ENCODE assay signal across 10 mouse cellular contexts in the genomic region with DNA sequence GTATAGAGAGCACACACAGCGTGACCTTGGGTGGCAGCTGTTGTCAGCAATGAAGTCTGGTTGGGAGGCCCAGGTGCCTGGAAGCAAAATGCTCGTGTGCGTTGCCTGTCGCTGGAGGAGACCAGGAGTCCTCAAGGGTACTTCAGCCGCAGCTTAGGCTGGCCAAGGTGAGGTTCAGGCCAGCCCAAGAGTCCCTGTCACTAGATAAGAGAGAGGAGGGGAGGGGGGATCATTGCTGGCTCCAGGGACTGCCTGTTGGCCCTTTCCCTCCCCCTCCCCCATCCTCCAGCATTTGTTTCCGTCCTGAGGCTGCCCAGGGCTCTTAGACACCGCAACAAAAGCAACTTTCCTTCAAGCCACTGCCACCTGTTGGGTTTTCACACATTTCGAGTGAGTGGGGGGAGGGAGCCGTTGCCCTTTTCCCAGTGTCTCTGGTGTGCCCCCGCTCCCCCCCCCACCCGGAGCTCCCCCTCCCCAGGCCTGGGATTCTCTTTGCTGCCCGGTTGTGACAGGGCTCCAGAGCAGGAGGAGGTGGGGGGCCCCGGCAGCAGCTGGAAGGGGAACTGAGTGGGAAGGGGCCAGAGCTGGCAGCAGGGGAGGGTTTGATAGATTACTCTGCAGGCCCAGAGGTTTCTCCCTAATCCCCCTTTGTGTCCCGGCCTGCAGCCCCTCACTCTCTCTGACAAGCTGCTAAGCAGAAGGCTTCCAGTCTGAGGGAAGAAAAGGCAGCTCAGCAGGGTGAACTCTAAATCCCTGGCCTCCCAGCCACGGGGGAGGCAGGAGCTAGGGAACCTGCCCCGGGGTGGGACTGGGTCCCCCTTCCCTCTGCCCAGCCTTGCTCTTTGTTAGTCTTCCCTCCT. TPM values are rescaled to one million over a fixed set of nuclear protein-coding genes. Genes with fewer than 3 reads are reported as not detected.
DNase-seq lines count a peak whose midpoint lies in the region; ATAC-seq and TF ChIP-seq lines count a peak whose summit lies in the region.
"Had no signal": no experiment of that assay in that cellular context is flagged by ENCODE, and none has a peak within 500 bp of the region (broad histone marks: within the 10 kb centered on the region; RNA-seq: fewer than 3 reads in every experiment).

No protein-coding gene starts in this region.

- H3K9me3 ChIP-seq in lung, embryonic 16.5 days (ENCODE audit: control insufficient read depth, low read length), result no peaks in the 10 kb centered on the region
- H3K9me3 ChIP-seq in forebrain, embryonic 11.5 days (ENCODE audit: control insufficient read depth, low read length), result no peaks in the 10 kb centered on the region
- no peaks in the 10 kb centered on the region for H3K9me3 ChIP-seq in liver, embryonic 12.5 days (replicated peaks)
- H3K9me3 ChIP-seq in stomach, postnatal 0 days (ENCODE audit: control insufficient read depth, low read length), result no peaks in the 10 kb centered on the region
- H3K9me3 ChIP-seq: stomach, embryonic 15.5 days had no signal

- H3K4me2 ChIP-seq in lung, embryonic 16.5 days (ENCODE audit: low read depth, low read length), result no peak overlapping the region; the same call in 1 of the 2 replicates
- H3K4me2 ChIP-seq in forebrain, embryonic 11.5 days (ENCODE audit: low read depth, low read length, severe bottlenecking), result peak overlapping the region; percentile 40
- peak overlapping the region; percentile 45 for H3K4me2 ChIP-seq in liver, embryonic 12.5 days
- no peak overlapping the region for H3K4me2 ChIP-seq in stomach, postnatal 0 days (replicated peaks; ENCODE audit: low read depth)
- H3K4me2 ChIP-seq: stomach, embryonic 15.5 days had no signal

- 16% methylated on average over 16 of the region's 16 CpGs for WGBS in lung, embryonic 16.5 days
- WGBS in forebrain, embryonic 11.5 days, result under 1% methylated on average over 16 of the region's 16 CpGs
- WGBS in liver, embryonic 12.5 days (ENCODE audit: insufficient replicate concordance), result 12% methylated on average over 16 of the region's 16 CpGs
- 30% methylated on average over 16 of the region's 16 CpGs for WGBS in stomach, postnatal 0 days

- TF ChIP-seq CTCF in stomach, postnatal 0 days (IDR thresholded peaks at IDR 0.05; ENCODE audit: low read depth), result no peak

- no peak for TF ChIP-seq EP300 in stomach, postnatal 0 days (optimal IDR thresholded peaks at IDR 0.05)

- no peaks in the 10 kb centered on the region; the same call in 1 of the 2 replicates for H3K27me3 ChIP-seq in lung, embryonic 16.5 days (ENCODE audit: control insufficient read depth, insufficient read depth, low read depth, low read length)
- no peaks in the 10 kb centered on the region for H3K27me3 ChIP-seq in forebrain, embryonic 11.5 days (ENCODE audit: control insufficient read depth, insufficient read depth, low read length)
- peaks cover 51% of the 10 kb centered on the region for H3K27me3 ChIP-seq in liver, embryonic 12.5 days (replicated peaks)
- H3K27me3 ChIP-seq in stomach, postnatal 0 days (ENCODE audit: control insufficient read depth, insufficient read depth, low read length), result no peaks in the 10 kb centered on the region
- H3K27me3 ChIP-seq: stomach, embryonic 15.5 days had no signal

- H3K4me3 ChIP-seq in lung, embryonic 16.5 days (ENCODE audit: low read length), result no peak overlapping the region
- peak overlapping the region; percentile 5; the same call in 1 of the 2 replicates for H3K4me3 ChIP-seq in forebrain, embryonic 11.5 days (ENCODE audit: low read depth, low read length)
- no peak overlapping the region for H3K4me3 ChIP-seq in liver, embryonic 12.5 days
- H3K4me3 ChIP-seq in stomach, postnatal 0 days (ENCODE audit: low read depth, low read length), result no peak overlapping the region
- H3K4me3 ChIP-seq: stomach, embryonic 15.5 days had no signal

- DNase-seq in lung, postnatal 4 days, result no peak
- peak; percentile 91 for DNase-seq in forebrain, embryonic 11.5 days (ENCODE audit: low spot score)
- DNase-seq in stomach, postnatal 0 days (ENCODE audit: low spot score), result no peak
- no peak for DNase-seq in right cerebral cortex, postnatal 25 days
- DNase-seq in cerebellum, postnatal 25 days, result no peak

- peaks cover 23% of the 10 kb centered on the region for H3K4me1 ChIP-seq in lung, embryonic 16.5 days (replicated peaks; ENCODE audit: control insufficient read depth, insufficient read depth, low read length)
- peaks cover 47% of the 10 kb centered on the region for H3K4me1 ChIP-seq in forebrain, embryonic 11.5 days (replicated peaks; ENCODE audit: control insufficient read depth, insufficient read depth, low read length)
- H3K4me1 ChIP-seq in liver, embryonic 12.5 days, result peaks cover 54% of the 10 kb centered on the region
- peaks cover 3% of the 10 kb centered on the region; the same call in 1 of the 2 replicates for H3K4me1 ChIP-seq in stomach, postnatal 0 days (replicated peaks; ENCODE audit: control insufficient read depth, insufficient read depth)

- peak overlapping the region; percentile 27; the same call in 1 of the 2 replicates for H3K27ac ChIP-seq in lung, embryonic 16.5 days (ENCODE audit: low read length)
- H3K27ac ChIP-seq in forebrain, embryonic 11.5 days (ENCODE audit: low read depth, low read length), result peak overlapping the region; percentile 98
- peak overlapping the region; percentile 27; the same call in 1 of the 2 replicates for H3K27ac ChIP-seq in liver, embryonic 12.5 days
- peak overlapping the region; percentile 14; the same call in 1 of the 2 replicates for H3K27ac ChIP-seq in stomach, postnatal 0 days (replicated peaks)
- H3K27ac ChIP-seq: macrophage; stomach, embryonic 15.5 days had no signal

- peak overlapping the region; percentile 32; the same call in 1 of the 2 replicates for H3K9ac ChIP-seq in lung, embryonic 16.5 days (ENCODE audit: low read length)
- H3K9ac ChIP-seq in forebrain, embryonic 11.5 days (ENCODE audit: low read length), result peak overlapping the region; percentile 55
- no peak overlapping the region for H3K9ac ChIP-seq in liver, embryonic 12.5 days
- H3K9ac ChIP-seq in stomach, postnatal 0 days (ENCODE audit: low read length), result no peak overlapping the region; the same call in 1 of the 2 replicates
- H3K9ac ChIP-seq: stomach, embryonic 15.5 days had no signal

- H3K36me3 ChIP-seq in lung, embryonic 16.5 days (ENCODE audit: control insufficient read depth, insufficient read depth, low read length), result no peaks in the 10 kb centered on the region
- H3K36me3 ChIP-seq in forebrain, embryonic 11.5 days (ENCODE audit: control insufficient read depth, insufficient read depth, low read length), result no peaks in the 10 kb centered on the region
- H3K36me3 ChIP-seq in liver, embryonic 12.5 days, result no peaks in the 10 kb centered on the region
- no peaks in the 10 kb centered on the region for H3K36me3 ChIP-seq in stomach, postnatal 0 days (ENCODE audit: control insufficient read depth, insufficient read depth, low read length)
- H3K36me3 ChIP-seq: stomach, embryonic 15.5 days had no signal

- ATAC-seq in lung, embryonic 16.5 days (ENCODE audit: low read depth), result peak; percentile 49
- peak; percentile 84 for ATAC-seq in forebrain, embryonic 11.5 days (replicated peaks; ENCODE audit: low FRiP score)
- no peak for ATAC-seq in liver, embryonic 12.5 days
- no peak for ATAC-seq in stomach, postnatal 0 days (ENCODE audit: low FRiP score, low TSS enrichment)
- ATAC-seq in erythroid progenitor cell, adult 5-6 weeks (replicated peaks; ENCODE audit: low FRiP score, poor library complexity, severe bottlenecking), result no peak

RNA-seq across cellular contexts. Expression of a gene that starts 8.1 kb away (rescaled TPM):
- 4.2 TPM in 2 replicates for polyA plus RNA-seq in lung, embryonic 16.5 days (2015; fragmentation: Nextera tagmentation; extraction: Ambion mirVana)
- polyA plus RNA-seq in forebrain, embryonic 11.5 days (2014; fragmentation: Nextera tagmentation; extraction: Ambion mirVana), result 8.4 and 9.4 TPM in 2 replicates
- polyA plus RNA-seq in liver, embryonic 12.5 days (2016; fragmentation: Nextera tagmentation; extraction: Ambion mirVana), result 3.1 and 3.8 TPM in 2 replicates
- polyA plus RNA-seq in stomach, postnatal 0 days (2015; fragmentation: Nextera tagmentation; extraction: Ambion mirVana), result 18.4 and 23.3 TPM in 2 replicates
- total RNA-seq in erythroid progenitor cell, adult 5-6 weeks (2015; ENCODE audit: low replicate concordance), result 1.1 TPM in 1 of 2 replicates, not detected in the other
- total RNA-seq in erythroid progenitor cell, adult 5-6 weeks (2017; ENCODE audit: low replicate concordance), result 0.64 TPM in 1 of 2 replicates, not detected in the other

RNA-seq across cellular contexts. Expression of a gene that starts 36.5 kb away (rescaled TPM):
- 22.5 and 26.3 TPM in 2 replicates for polyA plus RNA-seq in lung, embryonic 16.5 days (2015; fragmentation: Nextera tagmentation; extraction: Ambion mirVana)
- polyA plus RNA-seq in forebrain, embryonic 11.5 days (2014; fragmentation: Nextera tagmentation; extraction: Ambion mirVana), result 19.8 and 20.3 TPM in 2 replicates
- polyA plus RNA-seq in liver, embryonic 12.5 days (2016; fragmentation: Nextera tagmentation; extraction: Ambion mirVana), result 14.4 and 16.4 TPM in 2 replicates
- 13.8 and 14.3 TPM in 2 replicates for polyA plus RNA-seq in stomach, postnatal 0 days (2015; fragmentation: Nextera tagmentation; extraction: Ambion mirVana)
- 143 and 156 TPM in 2 replicates for total RNA-seq in erythroid progenitor cell, adult 5-6 weeks (2015; ENCODE audit: low replicate concordance)
- 66.2 and 68.6 TPM in 2 replicates for total RNA-seq in erythroid progenitor cell, adult 5-6 weeks (2017; ENCODE audit: low replicate concordance)

Comparison
In these comparisons a context has a peak if more than half of its experiments do, and no peak if none do; other contexts are left out.
1. ATAC-seq: peak in lung, embryonic 16.5 days (single experiment) and forebrain, embryonic 11.5 days (single experiment); none in liver, embryonic 12.5 days (single experiment), stomach, postnatal 0 days (single experiment) and erythroid progenitor cell, adult 5-6 weeks (single experiment).
2. H3K27ac ChIP-seq: peak in every context shown above with its lines; median percentile 98 in forebrain, embryonic 11.5 days; 27 in lung, embryonic 16.5 days; 27 in liver, embryonic 12.5 days; 14 in stomach, postnatal 0 days.
3. H3K4me2 ChIP-seq: peak in forebrain, embryonic 11.5 days (single experiment) and liver, embryonic 12.5 days (single experiment); none in lung, embryonic 16.5 days (single experiment) and stomach, postnatal 0 days (single experiment).
4. H3K9ac ChIP-seq: peak in lung, embryonic 16.5 days (single experiment) and forebrain, embryonic 11.5 days (single experiment); none in liver, embryonic 12.5 days (single experiment) and stomach, postnatal 0 days (single experiment).